In genomic region chr2:102315153-102315552, GRCm38 (mm10) we compare ENCODE assay signal across 26 mouse cellular contexts.
"Had no signal": no experiment of that assay in that cellular context is flagged by ENCODE, and none has a peak within 500 bp of the region (broad histone marks: within the 10 kb centered on the region; RNA-seq: fewer than 3 reads in every experiment).

No protein-coding gene starts in this region.

- H3K4me2 ChIP-seq: heart, embryonic 12.5 days; heart, embryonic 15.5 days; hindbrain, embryonic 12.5 days; hindbrain, embryonic 14.5 days; intestine, embryonic 15.5 days; limb, embryonic 12.5 days; liver, embryonic 11.5 days; liver, embryonic 13.5 days had no signal

- H3K9me3 ChIP-seq: heart, embryonic 10.5 days; heart, embryonic 12.5 days; heart, embryonic 15.5 days; hindbrain, embryonic 10.5 days; hindbrain, embryonic 12.5 days; intestine, embryonic 15.5 days; limb, embryonic 10.5 days; limb, embryonic 12.5 days; liver, embryonic 13.5 days had no signal

- ATAC-seq: hindbrain, embryonic 16.5 days; inflammation-experienced regulatory T-cells, adult 6 months; intestine, embryonic 15.5 days; intestine, postnatal 0 days had no signal

- H3K27ac ChIP-seq: gastrocnemius, adult 2 months; heart, embryonic 10.5 days; heart, embryonic 15.5 days; hindbrain, embryonic 10.5 days; hindbrain, embryonic 12.5 days; hindbrain, embryonic 14.5 days; intestine, embryonic 15.5 days; layer of hippocampus, adult 2 months; left cerebral cortex, adult 2 months; limb, embryonic 10.5 days; limb, embryonic 12.5 days; liver, embryonic 13.5 days had no signal

- H3K27me3 ChIP-seq: heart, embryonic 12.5 days; heart, embryonic 15.5 days; hindbrain, embryonic 12.5 days; intestine, embryonic 15.5 days; limb, embryonic 12.5 days; liver, embryonic 13.5 days had no signal

- DNase-seq: gastrocnemius, adult 2 months; gastrocnemius, postnatal 10 days; gastrocnemius, postnatal 25 days; heart, postnatal 4 days; kidney, adult 18-20 months; kidney, adult 8-10 months; kidney, postnatal 10 days; kidney, postnatal 25 days; kidney, postnatal 4 days; liver; liver, embryonic 13.5 days had no signal

- H3K36me3 ChIP-seq: heart, embryonic 10.5 days; heart, embryonic 12.5 days; heart, embryonic 15.5 days; hindbrain, embryonic 10.5 days; hindbrain, embryonic 12.5 days; intestine, embryonic 15.5 days; limb, embryonic 12.5 days; liver, embryonic 13.5 days had no signal

- H3K9ac ChIP-seq: heart, embryonic 12.5 days; heart, embryonic 15.5 days; hindbrain, embryonic 12.5 days; hindbrain, embryonic 14.5 days; intestine, embryonic 15.5 days; limb, embryonic 12.5 days; liver, embryonic 13.5 days had no signal

- H3K4me1 ChIP-seq: hindbrain, embryonic 10.5 days; hindbrain, embryonic 12.5 days; intestine, embryonic 15.5 days; limb, embryonic 10.5 days; liver, embryonic 13.5 days had no signal

- H3K4me3 ChIP-seq: gastrocnemius, adult 2 months; heart, embryonic 10.5 days; heart, embryonic 12.5 days; heart, embryonic 15.5 days; hindbrain, embryonic 10.5 days; hindbrain, embryonic 12.5 days; intestine, embryonic 15.5 days; layer of hippocampus, adult 2 months; left cerebral cortex, adult 2 months; limb, embryonic 10.5 days; limb, embryonic 12.5 days; liver, embryonic 13.5 days had no signal
